Mouse (Mus musculus) midbrain, postnatal 0 days (tissue): ENCODE measurements around the gene Psen2. TPM values are rescaled to one million over a fixed set of nuclear protein-coding genes. Genes with fewer than 3 reads are reported as not detected.

Experiments used
- ATAC-seq: fragments of 200-750 bp; cut with Nextera tagmentation; 2 replicates; pipeline ENCODE4 v1.8.0; 2017; ENCODE audit warnings: moderate number of reproducible peaks, mild to moderate bottlenecking, moderate TSS enrichment, moderate library complexity; ENCODE audit not compliant: low FRiP score
- DNase-seq: peaks from one replicate; pipeline ENCODE4 v3.0.0-alpha.2; 2015; ENCODE audit warnings: low spot score
- H3K27ac ChIP-seq: fragments of 300-500 bp; sonication (generic); 2 replicates; pipeline ENCODE4 v1.5.1; 2014; ENCODE audit warnings: low read depth, mild to moderate bottlenecking, low read length, mixed read lengths
- H3K27me3 ChIP-seq: fragments of 300-500 bp; sonication (generic); 2 replicates; pipeline ENCODE4 v1.6.1; 2014; ENCODE audit warnings: low read length, control low read depth, mixed read lengths; ENCODE audit not compliant: insufficient read depth
- H3K36me3 ChIP-seq: fragments of 300-500 bp; sonication (generic); 2 replicates; pipeline ENCODE4 v1.6.1; 2014; ENCODE audit warnings: low read length, control low read depth, mixed read lengths; ENCODE audit not compliant: insufficient read depth
- H3K4me1 ChIP-seq: fragments of 300-500 bp; sonication (generic); 2 replicates; pipeline ENCODE4 v1.6.1; 2014; ENCODE audit warnings: mild to moderate bottlenecking, control low read depth, antibody characterized with exemption, low read length, mixed read lengths; ENCODE audit not compliant: insufficient read depth
- H3K4me2 ChIP-seq: fragments of 300-500 bp; sonication (generic); 2 replicates; pipeline ENCODE4 v1.6.1; 2014; ENCODE audit warnings: low read depth, mild to moderate bottlenecking, low read length, mixed read lengths; ENCODE audit not compliant: poor library complexity, severe bottlenecking
- H3K4me3 ChIP-seq: fragments of 300-500 bp; sonication (generic); 2 replicates; pipeline ENCODE4 v1.5.1; 2014; ENCODE audit warnings: low read depth, mild to moderate bottlenecking, low read length, moderate library complexity
- H3K9ac ChIP-seq: fragments of 300-500 bp; sonication (generic); replicated peaks from 2 replicates; pipeline ENCODE4 v1.6.1; 2014; ENCODE audit warnings: mild to moderate bottlenecking, low read length, moderate library complexity, mixed read lengths; ENCODE audit not compliant: poor library complexity, severe bottlenecking
- H3K9me3 ChIP-seq: fragments of 300-500 bp; sonication (generic); 2 replicates; pipeline ENCODE4 v1.6.1; 2016; ENCODE audit warnings: low read length, control low read depth
- CTCF ChIP-seq: IDR thresholded peaks from 2 replicates; pipeline ENCODE4 v1.5.1; 2016; ENCODE audit warnings: antibody characterized with exemption, mild to moderate bottlenecking
- WGBS: fragments of 180-500 bp; shearing (Covaris S2); extraction: QIAGEN DNeasy Blood & Tissue Kit; methylation state at CpG from one replicate; pipeline ENCODE4 v1.1.7; 2014; 5-methylcytosine and 5-hydroxymethylcytosine counted together
- polyA plus RNA-seq: library from polyadenylated mRNA; unstranded; fragments of >200 nt; fragmentation: Nextera tagmentation; extraction: Ambion mirVana; gene quantifications from 2 replicates; pipeline ENCODE4 v1.2.1, GENCODE M21; 2015
- total RNA-seq: library from RNA; depleted of rRNA; stranded (reverse); fragments of >200 nt; gene quantifications from 2 replicates; pipeline ENCODE4 v1.2.3, GENCODE M21; 2014

Psen2 gene
- total and polyA plus RNA-seq, 2 experiments from 2014 or later, result 22.0 to 32.1 TPM

- WGBS, result 30% methylated on average over 5 of the region's 5 CpGs
- Histone ChIP-seq H3K9me3 (no peaks in the 10 kb centered on the region), H3K27ac (no peak overlapping the region), H3K4me3 (no peak overlapping the region), H3K36me3 (no peaks in the 10 kb centered on the region), H3K9ac (no peak overlapping the region), H3K4me1 (no peaks in the 10 kb centered on the region), H3K4me2 (no peak overlapping the region), H3K27me3 (no peaks in the 10 kb centered on the region)
- DNase-seq, result no peak
- no peak for TF ChIP-seq CTCF
- ATAC-seq, result no peak
Observed at GRCm38 (mm10) chr1:180303600-180303999, 40.4 kb upstream of the Psen2 start.

GRCm38 (mm10) chr1:180302253-180303120 lies 39.2 kb upstream of the Psen2 start:
- Histone ChIP-seq H3K9ac (no peak overlapping the region), H3K9me3 (no peaks in the 10 kb centered on the region), H3K27me3 (no peaks in the 10 kb centered on the region), H3K27ac (no peak overlapping the region), H3K4me2 (no peak overlapping the region), H3K4me3 (no peak overlapping the region), H3K36me3 (no peaks in the 10 kb centered on the region), H3K4me1 (no peaks in the 10 kb centered on the region)
- WGBS, result 65% methylated on average over 12 of the region's 12 CpGs
- DNase-seq (no peak), ATAC-seq (no peak)
- no peak for TF ChIP-seq CTCF

GRCm38 (mm10) chr1:180300997-180301396 lies 37.8 kb upstream of the Psen2 start:
- ATAC-seq (no peak), DNase-seq (no peak)
- Histone ChIP-seq H3K27ac (no peak overlapping the region), H3K27me3 (no peaks in the 10 kb centered on the region), H3K4me2 (no peak overlapping the region), H3K9me3 (no peaks in the 10 kb centered on the region), H3K36me3 (no peaks in the 10 kb centered on the region), H3K4me3 (no peak overlapping the region), H3K9ac (no peak overlapping the region), H3K4me1 (no peaks in the 10 kb centered on the region)
- TF ChIP-seq CTCF, result no peak
- WGBS, result 51% methylated on average over 4 of the region's 4 CpGs

- no peaks in the 10 kb centered on the region for H3K4me1 ChIP-seq
Observed at GRCm38 (mm10) chr1:180300292-180300691, 37.1 kb upstream of the Psen2 start.

GRCm38 (mm10) chr1:180299697-180300096 lies 36.5 kb upstream of the Psen2 start:
- H3K27me3 ChIP-seq, result no peaks in the 10 kb centered on the region
- H3K9ac ChIP-seq, result no peak overlapping the region
- ATAC-seq (no peak), DNase-seq (no peak)
- no peaks in the 10 kb centered on the region for H3K9me3 ChIP-seq
- H3K4me3 ChIP-seq, result no peak overlapping the region
- H3K4me1 ChIP-seq, result no peaks in the 10 kb centered on the region
- no peaks in the 10 kb centered on the region for H3K36me3 ChIP-seq
- no peak overlapping the region for H3K4me2 ChIP-seq
- 87% methylated on average over 4 of the region's 4 CpGs for WGBS
- H3K27ac ChIP-seq, result no peak overlapping the region
- no peak for TF ChIP-seq CTCF

More at GRCm38 (mm10) chr1:180300292-180300691, 37.1 kb upstream of the Psen2 start:
- DNase-seq (no peak), ATAC-seq (no peak)
- no peak for TF ChIP-seq CTCF
- WGBS, result 89% methylated on average over 4 of the region's 4 CpGs
- no peak overlapping the region for H3K4me2 ChIP-seq
- no peak overlapping the region for H3K27ac ChIP-seq
- H3K4me3 ChIP-seq, result no peak overlapping the region
- H3K9ac ChIP-seq, result no peak overlapping the region
- H3K27me3 ChIP-seq, result no peaks in the 10 kb centered on the region
- no peaks in the 10 kb centered on the region for H3K9me3 ChIP-seq
- H3K36me3 ChIP-seq, result no peaks in the 10 kb centered on the region

GRCm38 (mm10) chr1:180296088-180296487 lies 32.9 kb upstream of the Psen2 start:
- H3K4me2 ChIP-seq, result no peak overlapping the region
- no peaks in the 10 kb centered on the region for H3K36me3 ChIP-seq
- WGBS, result 86% methylated on average over 9 of the region's 9 CpGs
- DNase-seq (no peak), ATAC-seq (no peak)
- H3K4me1 ChIP-seq, result no peaks in the 10 kb centered on the region
- no peaks in the 10 kb centered on the region for H3K27me3 ChIP-seq
- no peak overlapping the region for H3K4me3 ChIP-seq
- no peak overlapping the region for H3K27ac ChIP-seq
- H3K9me3 ChIP-seq, result no peaks in the 10 kb centered on the region
- H3K9ac ChIP-seq, result no peak overlapping the region
- TF ChIP-seq CTCF, result no peak
